Mouse (Mus musculus) thymus, adult 18-20 months (tissue): ENCODE data around the gene Tmem174.

Source experiments
- DNase-seq, 2 experiments: peaks; one replicate each; pipeline ENCODE4 v3.0.0; 2022; ENCODE audit warnings: mixed read lengths in 2 of 2

The Tmem174 gene

DNA sequence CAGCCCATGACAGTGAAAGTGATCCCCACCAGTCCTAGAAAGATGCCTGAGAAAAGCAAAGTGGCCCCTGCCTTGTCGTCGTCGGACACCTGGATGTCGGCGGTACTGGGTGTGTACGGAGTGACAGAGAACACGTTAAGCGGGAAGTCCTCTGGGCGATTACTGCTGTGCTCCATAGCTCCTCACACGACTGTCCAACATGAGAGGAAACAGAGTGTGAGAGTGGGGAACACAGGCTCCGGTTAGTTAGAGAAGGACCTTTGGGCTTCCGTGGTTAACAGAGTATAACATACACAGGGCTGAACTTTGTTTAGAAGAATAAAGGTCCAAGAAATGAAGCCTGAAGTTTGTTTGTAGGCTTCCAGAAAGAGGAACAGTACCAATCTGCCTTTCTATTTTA is at the start of gene Tmem174:
Tmem174 (minus strand) TSS at position 266 of the 400 bp plus-strand sequence.
- DNase-seq: no peak

DNA sequence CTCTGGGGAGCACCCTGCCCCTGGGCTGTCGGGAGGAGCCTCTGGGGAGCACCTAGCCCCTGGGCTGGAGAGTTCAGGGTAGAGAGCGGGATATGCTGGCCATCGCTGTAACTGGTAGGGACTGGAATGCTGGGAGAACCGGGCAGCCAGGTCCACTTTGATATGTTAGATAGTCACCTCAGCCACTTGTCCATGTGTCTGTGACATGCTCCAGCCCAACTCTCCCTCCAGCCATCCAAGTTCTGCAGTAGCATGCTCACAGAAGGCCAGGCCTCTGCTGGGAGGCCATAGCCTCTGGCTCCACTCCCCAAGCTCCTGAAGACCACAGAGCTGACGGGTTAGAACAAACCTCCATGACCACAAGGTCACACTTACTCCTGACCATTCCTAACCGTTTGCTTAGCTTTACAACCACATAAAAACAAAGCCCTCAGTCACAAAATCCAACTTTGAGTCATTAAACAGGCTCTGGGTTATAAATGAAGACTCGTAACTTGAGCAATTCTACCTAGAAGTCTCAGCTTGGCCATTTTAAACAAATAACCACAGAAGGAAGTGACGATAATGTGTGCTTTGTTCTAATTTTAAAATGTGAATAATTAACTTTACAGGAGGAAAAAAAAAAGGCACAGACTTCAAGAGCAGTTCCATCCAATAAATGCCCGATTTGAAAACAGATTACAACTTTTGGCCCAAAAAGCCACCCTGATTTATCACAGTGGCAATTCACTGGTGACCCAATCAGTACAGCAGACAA is 47.1 kb upstream of the Tmem174 start:
- no peak for DNase-seq

DNA sequence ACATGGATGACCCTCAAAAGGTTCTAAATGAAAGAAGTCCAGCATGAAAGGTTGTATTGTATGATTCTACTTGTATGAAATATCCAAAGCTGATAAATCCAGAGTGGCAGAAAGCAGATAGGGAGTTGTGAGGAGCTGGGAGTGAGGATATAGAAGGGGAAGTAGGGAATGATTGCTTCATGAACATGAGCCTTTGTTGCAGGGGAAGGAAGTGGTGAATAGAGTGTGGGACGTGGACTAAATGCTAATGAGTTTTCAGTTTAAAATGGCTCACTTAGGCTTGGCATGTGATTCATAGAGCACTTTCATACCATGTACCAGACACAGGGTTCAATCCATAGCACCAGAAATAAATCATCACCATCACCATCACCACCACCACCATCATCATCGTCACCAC is 46.2 kb upstream of the Tmem174 start:
- DNase-seq: no peak

DNA sequence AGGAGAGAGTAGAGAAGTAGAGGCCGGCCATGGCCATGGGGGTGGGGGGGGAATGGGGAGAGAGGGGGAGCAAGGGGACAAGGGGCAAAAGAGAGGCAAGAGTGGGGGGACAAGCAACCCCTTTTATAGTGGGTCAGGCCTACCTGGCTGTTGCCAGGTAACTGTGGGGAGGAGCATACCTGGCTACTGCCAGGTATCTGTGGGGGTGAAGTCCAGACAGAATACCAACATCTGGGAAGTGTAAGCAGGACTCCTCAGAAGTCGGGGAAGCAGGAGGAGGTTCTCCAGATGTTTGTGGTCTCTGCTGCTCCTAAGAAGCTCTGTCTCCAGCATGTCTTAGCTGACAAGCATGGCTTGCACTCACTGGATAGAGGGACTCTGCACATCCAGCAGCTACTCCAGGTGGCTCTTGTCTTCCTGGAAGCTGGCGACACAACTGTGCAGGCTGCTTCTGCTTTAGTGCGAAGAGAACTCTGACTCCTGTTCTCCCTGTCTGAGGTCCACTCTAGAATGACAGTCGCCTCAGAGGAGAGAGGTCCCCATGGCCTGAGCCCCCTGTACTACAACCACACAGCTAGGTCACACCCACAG is 43.4 kb upstream of the Tmem174 start:
- DNase-seq: no peak

DNA sequence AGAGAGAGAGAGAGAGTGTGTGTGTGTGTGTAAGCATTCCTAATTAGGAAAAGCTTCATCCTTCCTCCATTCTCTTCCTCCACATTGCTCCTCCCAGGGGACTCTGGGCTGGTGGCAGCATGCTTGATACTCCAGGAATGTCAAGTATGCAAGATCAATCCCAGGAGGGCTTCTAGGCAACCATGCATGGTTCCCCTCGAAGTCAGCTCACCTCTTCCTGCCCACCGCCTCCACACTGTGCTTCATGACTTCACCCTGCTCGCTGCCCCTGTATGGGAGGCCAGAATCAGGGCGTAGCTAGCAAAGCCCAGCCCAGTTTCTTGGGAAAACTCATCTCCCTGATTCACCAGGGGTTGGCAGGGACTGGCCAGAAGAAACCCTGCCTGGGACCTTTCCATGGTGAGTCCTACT is 42.4 kb upstream of the Tmem174 start:
- DNase-seq: no peak

DNA sequence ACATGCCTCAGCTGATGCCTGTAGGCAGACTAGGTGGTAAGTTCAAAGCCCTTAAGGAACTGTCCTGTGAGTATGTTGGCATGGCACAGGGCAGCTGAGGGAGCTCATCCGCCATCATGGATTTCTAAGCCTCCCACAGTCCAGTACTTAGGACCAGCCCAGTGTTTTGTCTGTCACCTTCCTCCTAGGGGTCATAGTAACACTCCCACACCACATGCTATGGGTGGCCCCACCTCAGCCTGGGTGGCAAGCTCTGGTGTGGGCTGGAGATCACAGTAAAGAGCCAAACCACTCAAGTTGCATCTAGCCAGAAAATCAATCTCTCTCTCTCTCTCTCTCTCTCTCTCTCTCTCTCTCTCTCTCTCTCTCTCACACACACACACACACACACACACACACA is 42.0 kb upstream of the Tmem174 start:
- DNase-seq: no peak

DNA sequence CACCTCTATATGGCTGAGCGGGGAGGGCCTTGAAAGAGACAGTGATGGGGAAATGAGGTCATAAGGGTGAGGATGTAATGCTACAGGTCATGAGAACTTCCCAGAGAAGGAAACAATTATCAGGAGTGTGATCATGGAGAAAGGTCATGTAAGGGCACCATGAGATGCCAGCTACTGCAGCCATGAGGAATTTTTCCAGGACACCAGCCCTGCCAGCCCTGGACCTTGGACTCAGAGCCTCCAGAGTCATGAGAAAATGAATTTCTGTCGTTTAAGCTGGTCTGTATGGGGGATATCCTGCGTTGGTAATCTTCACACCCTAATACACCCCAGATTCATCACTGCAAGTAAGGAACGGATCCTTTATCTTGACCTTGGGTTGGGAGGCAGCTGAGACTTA is 36.7 kb upstream of the Tmem174 start:
- no peak for DNase-seq

DNA sequence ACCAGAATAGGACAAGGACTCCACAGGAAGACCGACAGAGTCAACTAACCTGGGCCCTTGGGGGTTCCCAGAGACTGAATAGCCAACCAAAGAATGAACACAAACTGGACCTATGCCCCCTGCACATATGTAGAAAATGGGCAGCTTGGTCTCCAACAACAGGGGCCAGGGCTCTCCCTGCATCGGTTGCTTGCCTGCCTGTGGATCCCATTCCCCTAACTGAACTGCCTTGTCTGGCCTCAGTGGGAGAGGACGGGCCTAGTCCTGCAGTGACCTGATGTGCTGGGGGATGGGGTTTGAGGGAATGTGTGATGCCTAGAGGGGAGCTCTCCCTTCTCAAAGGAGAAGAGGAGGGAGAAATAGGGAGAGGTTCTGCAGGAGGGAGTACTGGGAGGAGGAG is 32.1 kb upstream of the Tmem174 start:
- no peak for DNase-seq

DNA sequence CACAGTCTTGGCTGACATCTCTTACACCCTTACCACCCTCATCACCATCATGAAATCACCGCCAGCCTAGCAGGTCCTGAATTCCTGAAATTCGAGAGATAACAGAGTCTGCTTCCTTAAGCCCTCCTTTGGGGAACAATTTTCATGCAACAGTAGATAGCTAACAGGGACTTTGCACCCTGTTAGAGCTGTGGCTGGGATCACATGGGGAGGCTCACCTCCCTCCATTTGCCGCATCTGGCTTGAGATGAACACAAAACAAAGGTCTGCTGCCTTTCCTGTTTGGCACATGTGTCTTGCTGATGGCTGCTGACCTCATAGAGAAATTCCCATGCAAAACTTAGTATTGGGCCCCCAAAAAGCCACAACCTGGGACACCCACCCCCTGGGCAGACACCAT is 30.1 kb upstream of the Tmem174 start:
- DNase-seq: no peak

DNA sequence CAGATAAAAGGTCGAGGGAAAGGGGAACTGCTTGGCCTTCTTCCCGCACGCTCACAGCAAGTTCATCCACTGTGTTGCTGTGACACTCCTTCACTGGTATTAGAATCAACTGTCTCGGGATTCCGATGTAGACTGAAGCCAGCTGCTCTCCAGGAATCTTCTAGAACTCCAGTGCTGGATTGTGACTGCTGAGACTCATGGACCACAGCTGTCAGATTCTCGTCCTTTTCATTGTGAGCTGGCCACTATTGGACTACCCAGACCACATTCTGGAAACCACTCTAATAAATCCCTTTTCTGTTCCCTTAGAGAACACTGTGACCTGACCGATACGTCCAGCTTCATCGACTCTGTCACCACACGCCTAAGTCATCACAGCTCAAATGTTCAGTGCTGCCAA is 28.0 kb upstream of the Tmem174 start:
- no peak for DNase-seq

DNA sequence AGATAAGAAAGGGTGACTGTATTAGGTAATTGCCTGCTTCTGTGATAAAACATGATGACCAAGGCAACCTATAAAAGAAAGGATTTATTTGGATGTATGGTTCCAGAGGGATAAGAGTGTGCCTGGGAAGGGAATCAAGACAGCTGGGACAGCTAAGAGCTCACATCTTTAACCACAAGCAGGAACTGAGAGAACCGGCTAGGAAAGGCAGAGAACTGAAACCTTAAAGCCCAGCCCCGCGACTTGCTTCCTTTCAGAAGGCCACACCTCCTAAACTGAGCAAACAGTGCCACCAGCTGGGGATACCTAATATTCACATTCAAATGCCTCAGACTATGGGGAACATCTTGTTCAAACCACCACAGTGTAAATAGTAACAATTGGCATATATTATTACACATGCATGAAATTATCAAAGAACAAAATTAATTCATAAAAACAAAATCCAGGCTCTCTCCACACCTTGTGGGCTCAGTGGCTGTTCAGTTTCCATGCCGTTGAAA is 25.0 kb upstream of the Tmem174 start:
- DNase-seq: no peak

DNA sequence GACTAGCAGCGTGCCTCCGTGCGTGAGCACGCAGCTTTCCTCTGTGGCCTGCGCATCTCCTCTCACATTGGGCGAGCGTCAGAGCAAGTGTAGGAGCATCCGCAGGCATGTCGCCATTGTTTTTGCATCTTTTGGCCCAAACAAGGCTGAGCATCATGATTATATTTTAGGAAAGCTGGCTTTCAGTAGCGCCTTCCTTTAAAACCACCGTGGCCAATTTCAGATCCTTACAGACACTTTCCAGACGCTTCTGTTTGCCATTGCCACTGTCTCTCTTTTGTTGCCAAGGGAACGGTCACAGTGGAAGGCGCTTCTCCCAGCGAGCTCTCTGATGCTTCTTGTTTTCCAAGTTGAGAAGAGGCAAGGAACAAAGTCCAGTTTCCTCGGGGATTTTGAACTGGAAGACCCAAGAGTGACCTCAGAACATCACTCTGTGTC is 18.8 kb upstream of the Tmem174 start:
- no peak for DNase-seq

DNA sequence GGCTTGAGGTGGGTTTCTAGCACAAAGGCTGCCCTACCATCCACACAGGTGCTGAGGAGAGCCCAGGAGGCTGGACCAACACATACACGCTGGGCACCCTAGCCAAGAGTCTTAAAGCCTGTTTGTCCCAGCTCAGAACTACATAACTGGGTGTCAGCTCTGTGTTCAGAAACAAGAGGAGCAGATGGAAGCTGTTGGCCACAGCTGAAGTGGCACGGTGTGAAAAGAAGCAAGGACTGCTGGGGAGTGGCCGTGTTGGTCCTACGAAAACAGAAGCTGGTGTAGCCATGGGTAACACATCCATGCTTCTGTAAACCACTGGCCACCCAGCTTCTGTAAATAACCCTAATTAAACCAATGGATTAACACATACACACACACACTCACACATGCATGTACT is 18.1 kb upstream of the Tmem174 start:
- no peak for DNase-seq

DNA sequence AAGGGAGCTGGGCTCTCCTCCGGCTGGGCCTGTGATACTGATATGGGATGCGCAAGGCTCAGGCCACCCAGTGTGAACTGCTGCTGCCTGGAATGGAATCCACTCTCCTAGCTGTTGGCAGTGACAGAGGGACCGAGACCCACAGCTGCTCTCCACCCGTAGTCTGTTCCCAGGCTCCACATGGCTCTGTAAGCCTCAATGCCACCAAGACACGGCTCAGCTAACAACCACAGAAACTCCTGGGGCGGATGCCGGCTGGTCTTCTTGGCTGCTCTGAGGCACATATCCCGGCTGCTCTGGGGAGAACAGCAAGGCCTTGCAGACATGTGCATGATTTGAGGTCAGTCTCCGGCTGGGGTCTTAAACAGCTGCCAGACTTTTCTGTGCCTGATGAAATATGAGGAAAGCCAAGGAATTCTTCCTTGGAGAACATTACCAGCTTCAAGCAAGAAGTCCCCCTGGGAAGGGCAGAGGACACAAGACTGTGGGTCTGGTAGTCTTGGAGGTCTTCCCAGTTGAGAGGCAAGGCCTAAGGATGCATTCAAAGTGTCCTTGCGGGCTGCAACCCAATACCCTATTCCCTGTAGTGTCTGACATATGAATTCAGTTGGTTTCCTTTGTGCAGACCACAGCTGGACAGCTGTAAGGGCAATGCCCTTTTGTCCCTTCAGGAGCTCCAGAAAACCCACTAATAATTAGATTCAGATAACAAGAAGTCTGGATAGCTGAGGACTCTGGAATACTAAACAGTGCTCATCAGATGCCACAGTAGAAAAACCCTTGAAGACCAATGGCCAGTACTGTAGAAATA is 17.1 kb upstream of the Tmem174 start:
- DNase-seq: no peak

DNA sequence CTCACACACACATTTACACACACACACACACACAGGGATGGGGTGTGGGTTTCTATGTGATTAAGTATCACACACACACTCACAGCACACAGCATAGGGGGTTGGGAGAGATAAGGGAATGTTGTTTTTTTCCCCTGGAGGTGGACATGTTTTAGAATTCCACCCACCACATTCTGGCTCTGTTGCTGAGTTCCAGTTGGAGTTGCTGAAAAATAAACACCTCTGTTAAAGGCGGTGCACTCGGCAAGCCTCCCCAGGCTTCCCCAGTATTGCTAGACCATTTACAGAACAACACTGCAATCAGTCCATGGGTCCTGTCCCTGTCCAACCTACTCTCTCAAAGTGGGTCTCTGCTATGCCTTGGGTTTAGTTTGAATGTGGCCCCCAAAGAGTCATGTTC is 15.0 kb upstream of the Tmem174 start:
- DNase-seq: no peak

DNA sequence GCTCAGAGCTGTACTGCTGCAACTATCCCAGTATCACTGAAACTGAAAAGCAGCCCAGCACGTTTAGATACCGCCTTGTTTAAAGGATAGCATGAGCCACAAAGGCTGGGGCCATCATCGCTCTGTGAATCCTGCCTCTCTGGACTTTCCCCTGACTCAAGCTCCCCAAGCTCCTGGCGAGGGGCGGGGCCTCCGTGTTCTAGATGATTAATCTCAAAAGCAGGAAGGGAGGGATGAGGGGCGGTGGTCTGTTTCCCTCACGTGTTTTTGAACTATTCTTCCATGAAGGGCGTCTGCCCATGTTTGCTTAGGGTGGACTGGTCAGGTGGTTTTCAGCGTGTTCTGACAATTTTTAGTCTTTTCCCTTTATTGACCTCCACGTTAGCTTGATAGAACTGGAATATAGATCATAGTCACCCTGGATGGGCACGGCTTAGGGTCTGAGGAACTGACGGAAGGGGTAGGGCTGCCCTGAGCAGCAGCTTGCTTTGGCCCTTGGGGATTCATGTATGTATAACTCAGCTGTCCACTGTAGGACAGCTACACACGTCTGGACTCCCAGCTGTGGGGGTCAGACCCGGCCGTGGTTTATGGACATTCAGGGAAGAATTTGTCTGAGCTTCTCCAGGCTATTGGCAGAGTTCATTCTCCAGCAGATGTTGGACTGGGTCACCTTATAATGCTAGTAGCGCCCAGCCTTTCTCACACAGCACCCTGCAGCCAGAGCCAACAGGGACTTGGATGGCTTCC is 14.2 kb upstream of the Tmem174 start:
- no peak for DNase-seq

DNA sequence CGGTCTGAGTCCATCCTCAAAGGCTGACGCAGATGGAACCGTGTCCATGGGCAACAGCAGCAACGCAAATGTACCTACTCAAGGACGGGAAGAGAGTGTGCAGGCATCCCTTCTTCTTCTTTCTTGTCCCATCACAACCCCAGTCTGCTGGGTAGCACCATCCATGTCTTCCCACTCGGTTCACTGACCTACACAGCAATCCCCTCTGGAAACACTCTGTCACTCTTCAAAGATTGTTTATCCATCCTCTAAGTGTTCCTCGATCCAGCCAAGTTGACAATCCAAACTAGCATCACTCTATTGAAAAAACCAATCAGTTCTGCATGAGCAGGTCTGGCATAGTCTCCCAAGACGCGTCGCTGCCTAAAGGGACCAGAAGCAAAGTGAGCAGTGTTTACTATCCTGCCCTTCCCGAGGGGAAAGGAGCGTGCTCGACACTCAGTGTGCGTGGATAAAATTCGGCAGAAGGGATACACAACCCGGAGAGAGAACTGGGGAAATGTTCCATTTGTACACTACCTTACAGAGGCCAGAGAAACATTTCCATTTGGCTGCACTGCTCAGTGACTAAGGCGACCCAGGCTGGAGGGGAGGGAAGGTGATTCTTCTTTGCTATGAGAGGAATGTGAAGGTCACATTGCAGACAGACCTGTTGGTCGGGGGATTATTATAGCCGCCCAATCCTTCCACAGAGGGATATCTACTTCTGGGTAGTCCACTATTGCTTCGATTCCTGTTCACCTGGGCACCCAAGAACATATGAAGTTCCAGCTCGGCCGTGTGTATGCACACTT is 10.8 kb upstream of the Tmem174 start:
- DNase-seq: no peak

DNA sequence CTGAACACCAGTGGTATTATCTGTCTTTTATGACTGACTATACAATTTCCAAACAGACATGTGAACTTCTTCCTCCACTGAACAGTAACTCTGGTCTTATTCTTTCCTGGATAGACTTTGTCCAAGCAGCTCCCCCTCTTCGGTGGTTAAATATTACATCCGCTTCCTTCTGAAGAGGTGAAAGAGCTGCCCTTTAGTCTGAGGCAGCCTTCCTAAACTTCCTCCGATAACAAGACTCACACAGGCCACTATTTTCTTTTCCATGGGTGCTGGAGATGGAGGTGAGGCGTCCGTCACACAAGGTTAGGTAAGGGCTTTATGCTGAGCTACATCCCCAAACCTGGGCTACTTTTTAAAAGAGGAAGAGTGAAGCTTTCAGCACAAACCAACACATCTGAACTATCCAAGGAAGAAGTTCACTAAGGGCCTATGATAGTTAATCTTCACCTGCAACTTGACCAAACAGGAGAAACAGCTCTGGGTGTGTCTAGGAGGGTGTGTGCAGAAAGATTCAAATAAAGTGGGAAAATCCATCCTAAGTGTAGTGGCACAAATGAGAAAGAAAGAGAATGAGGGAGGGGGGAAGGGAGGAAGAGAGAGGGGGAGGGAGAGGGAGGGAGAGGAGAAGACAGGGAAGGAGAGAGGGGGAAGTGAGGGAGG is 1.4 kb upstream of the Tmem174 start:
- DNase-seq: no peak

DNA sequence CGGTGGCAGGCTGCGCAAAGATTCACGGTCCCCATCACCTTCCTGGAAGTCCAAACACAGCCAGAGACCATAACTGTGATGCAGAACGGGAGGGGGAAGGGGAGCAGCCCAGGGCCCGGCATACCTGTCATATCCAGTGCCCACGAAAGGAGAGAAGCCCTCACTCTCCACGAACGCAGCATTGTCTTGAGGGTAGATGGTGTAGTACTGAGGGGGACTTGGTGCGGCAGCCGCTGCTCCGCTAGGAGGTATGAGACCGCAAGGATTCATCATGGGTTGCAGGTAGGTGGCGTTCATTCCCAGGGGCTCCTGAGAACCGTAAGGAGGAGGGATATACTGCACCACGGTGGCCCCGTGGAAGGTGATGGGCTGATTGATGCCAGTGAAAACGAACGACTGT is 639 bp downstream of the Tmem174 start:
- DNase-seq: no peak

DNA sequence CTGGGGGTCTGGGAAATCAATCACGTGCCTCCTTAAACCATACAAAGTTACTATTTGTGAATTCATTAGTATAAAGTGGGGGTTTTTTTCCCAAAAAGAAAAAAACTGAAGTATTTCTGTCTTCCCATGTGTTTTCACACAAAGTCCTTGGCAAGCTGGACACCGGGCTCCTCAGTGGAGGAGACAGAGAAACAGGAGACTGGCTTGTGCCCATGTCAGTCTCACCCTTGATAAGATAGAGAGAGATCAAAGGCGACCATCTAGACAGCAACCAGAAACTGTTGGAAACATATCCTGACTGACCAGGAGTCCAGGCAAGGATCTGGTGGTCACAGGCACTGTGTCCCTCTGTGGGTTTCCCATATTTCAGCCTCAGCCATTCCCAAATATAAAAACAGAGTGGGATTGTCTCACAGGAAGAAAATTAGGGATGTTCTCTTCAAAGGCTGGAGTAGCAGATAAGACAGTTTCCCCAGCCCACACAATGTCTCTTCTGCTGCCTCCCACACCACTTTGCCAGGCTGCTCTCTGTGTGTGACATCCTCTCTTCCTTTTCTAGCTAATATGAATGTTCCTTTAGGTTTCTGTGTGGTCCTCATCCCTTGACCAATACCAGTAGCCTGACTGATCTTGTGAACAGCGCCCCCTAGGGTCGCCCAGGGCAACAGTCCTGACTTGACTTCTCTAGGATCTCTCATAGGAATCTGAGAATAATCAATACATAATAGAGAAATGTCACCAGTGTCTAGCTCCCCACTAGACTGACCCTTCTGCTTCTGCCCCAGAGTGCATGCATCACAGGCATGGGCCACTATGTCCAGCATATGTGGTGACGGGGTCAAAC is 3.3 kb downstream of the Tmem174 start:
- no peak for DNase-seq
